Mouse (Mus musculus) liver, embryonic 16.5 days (tissue): Measurements from ENCODE around the gene Abhd6. TPM values are rescaled to one million over a fixed set of nuclear protein-coding genes. Genes with fewer than 3 reads are reported as not detected.

ENCODE experiments used
- ATAC-seq: fragments of 200-750 bp; cut with Nextera tagmentation; 2 replicates; pipeline ENCODE4 v1.8.0; 2017; ENCODE audit warnings: low read depth, mild to moderate bottlenecking, moderate number of reproducible peaks, moderate library complexity
- H3K27ac ChIP-seq: fragments of 300-500 bp; sonication (generic); 2 replicates; pipeline ENCODE4 v1.5.1; 2014; ENCODE audit warnings: mild to moderate bottlenecking, low read length
- H3K27me3 ChIP-seq: fragments of 300-500 bp; sonication (generic); 2 replicates; pipeline ENCODE4 v1.6.1; 2014; ENCODE audit warnings: low read depth, low read length, mixed read lengths; ENCODE audit not compliant: control insufficient read depth, insufficient read depth
- H3K36me3 ChIP-seq: fragments of 300-500 bp; sonication (generic); 2 replicates; pipeline ENCODE4 v1.6.1; 2014; ENCODE audit warnings: mild to moderate bottlenecking; ENCODE audit not compliant: control insufficient read depth, insufficient read depth
- H3K4me1 ChIP-seq: fragments of 300-500 bp; sonication (generic); 2 replicates; pipeline ENCODE4 v1.6.1; 2014; ENCODE audit warnings: low read depth, low read length, mixed read lengths; ENCODE audit not compliant: control insufficient read depth
- H3K4me2 ChIP-seq: fragments of 300-500 bp; sonication (generic); 2 replicates; pipeline ENCODE4 v1.6.1; 2014; ENCODE audit warnings: low read depth, low read length, mixed read lengths
- H3K4me3 ChIP-seq: fragments of 300-500 bp; sonication (generic); 2 replicates; pipeline ENCODE4 v1.5.1; 2014; ENCODE audit warnings: low read depth, mild to moderate bottlenecking, low read length
- H3K9ac ChIP-seq: fragments of 300-500 bp; sonication (generic); 2 replicates; pipeline ENCODE4 v1.6.1; 2014; ENCODE audit warnings: low read depth, low read length
- H3K9me3 ChIP-seq: fragments of 300-500 bp; sonication (generic); replicated peaks from 2 replicates; pipeline ENCODE4 v1.6.1; 2016; ENCODE audit warnings: low read length; ENCODE audit not compliant: control insufficient read depth
- WGBS: fragments of 180-500 bp; shearing (Covaris S2); extraction: QIAGEN DNeasy Blood & Tissue Kit; methylation state at CpG from one replicate; pipeline ENCODE4 v1.1.7; 2014; ENCODE audit not compliant: insufficient replicate concordance; 5-methylcytosine and 5-hydroxymethylcytosine counted together
- polyA plus RNA-seq: library from polyadenylated mRNA; unstranded; fragments of >200 nt; fragmentation: Nextera tagmentation; extraction: Ambion mirVana; gene quantifications from 2 replicates; pipeline ENCODE4 v1.2.1, GENCODE M21; 2015

The Abhd6 gene
- polyA plus RNA-seq, 1 experiment from 2014 or later = 8.8 TPM

DNA sequence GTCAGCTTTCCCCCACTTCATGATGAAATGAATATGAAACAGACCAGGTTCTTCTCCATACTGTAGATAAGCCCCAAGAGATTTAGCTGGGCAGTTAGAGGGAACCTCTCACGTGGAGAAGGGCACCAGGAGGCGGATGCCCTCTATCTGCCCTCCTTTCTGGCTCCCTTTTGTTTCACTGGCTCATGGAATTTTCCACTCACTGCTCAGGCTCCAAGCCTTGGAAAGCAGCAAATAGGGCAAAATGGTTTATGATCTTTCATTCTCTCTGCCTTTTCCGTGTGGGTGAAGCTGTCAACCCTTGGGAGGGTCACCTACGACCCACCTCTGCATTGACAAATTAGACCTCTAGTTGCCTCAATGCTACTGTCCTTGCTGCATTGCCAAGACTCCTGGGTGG is 27.8 kb downstream of the Abhd6 start:
- no peaks in the 10 kb centered on the region for H3K4me1 ChIP-seq
- no peaks in the 10 kb centered on the region for H3K27me3 ChIP-seq
- no peak overlapping the region for H3K4me2 ChIP-seq
- no peaks in the 10 kb centered on the region for H3K9me3 ChIP-seq
- H3K9ac ChIP-seq = no peak overlapping the region
- no peak overlapping the region for H3K4me3 ChIP-seq
- no peak for ATAC-seq
- no peaks in the 10 kb centered on the region for H3K36me3 ChIP-seq
- WGBS = 48% methylated on average over 4 of the region's 4 CpGs
- no peak overlapping the region for H3K27ac ChIP-seq

DNA sequence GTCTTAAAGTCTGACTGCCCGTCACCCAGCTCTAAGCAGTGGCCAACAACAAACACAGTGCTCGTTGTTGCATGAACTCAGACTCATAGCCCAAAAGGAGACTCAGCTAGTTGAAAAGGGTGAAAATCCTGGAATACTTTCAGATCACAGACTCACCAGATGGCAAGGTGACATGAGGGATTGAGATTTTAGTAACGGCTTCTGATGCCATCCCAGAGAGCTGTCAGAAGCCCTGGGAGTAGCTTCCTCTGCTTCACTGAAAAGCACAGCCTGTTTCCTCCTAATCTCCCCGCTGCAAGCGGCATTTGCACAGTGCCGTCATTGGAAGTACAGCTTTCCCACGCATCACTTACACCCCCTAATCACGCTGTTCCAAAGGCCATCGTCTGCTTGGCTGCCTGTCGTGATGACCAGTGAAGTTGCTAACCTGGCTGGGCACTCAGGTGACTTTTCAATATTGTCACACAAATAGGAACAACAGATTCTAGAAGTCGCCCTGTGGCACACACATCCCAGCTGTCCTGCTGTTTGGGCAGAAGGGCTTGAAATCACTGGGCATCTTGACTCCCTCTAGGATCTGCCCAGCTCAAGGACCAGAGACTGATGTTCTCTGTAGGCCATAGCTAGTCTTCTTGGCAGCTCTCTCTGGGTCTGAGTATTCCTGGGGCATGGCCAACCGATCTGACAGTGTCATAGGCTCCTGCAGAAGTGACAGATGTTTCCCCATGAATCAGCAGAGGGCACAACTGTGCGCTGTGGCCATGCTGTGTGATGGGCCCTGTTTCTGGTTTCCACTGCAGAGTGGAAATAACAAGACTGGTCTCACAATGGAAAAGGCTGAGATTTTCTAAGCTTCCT is 29.6 kb downstream of the Abhd6 start:
- ATAC-seq = no peak

DNA sequence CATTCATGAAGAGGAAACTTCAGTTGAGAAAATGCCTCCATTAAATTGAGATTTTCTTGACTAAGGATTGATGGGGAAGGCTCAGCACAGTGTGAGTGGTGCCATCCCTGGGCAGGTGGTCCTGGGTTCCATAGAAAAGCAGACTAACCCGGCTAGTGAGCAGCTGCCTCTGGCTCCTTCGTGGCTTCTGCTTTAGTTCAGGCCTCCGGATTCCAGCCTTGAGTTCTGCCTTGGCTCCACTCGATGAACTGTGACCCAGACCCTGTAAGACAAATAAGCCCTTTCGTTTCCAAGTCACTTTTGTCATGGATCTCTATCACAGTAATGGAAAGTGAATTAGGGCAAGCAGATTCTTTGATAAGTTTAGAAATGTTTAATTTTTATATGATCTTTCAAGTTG is 31.9 kb downstream of the Abhd6 start:
- Histone ChIP-seq H3K9ac (no peak overlapping the region), H3K4me3 (no peak overlapping the region), H3K9me3 (no peaks in the 10 kb centered on the region), H3K4me2 (no peak overlapping the region), H3K27ac (no peak overlapping the region), H3K4me1 (no peaks in the 10 kb centered on the region), H3K27me3 (no peaks in the 10 kb centered on the region), H3K36me3 (no peaks in the 10 kb centered on the region)
- ATAC-seq = no peak
- WGBS = 56% methylated on average over 5 of the region's 5 CpGs

More for the DNA sequence above, 29.6 kb downstream of the Abhd6 start:
- WGBS = 68% methylated on average over 13 of the region's 13 CpGs
- Histone ChIP-seq H3K9ac (no peak overlapping the region), H3K4me3 (no peak overlapping the region), H3K27ac (no peak overlapping the region), H3K4me1 (no peaks in the 10 kb centered on the region), H3K9me3 (no peaks in the 10 kb centered on the region), H3K4me2 (no peak overlapping the region), H3K36me3 (no peaks in the 10 kb centered on the region), H3K27me3 (no peaks in the 10 kb centered on the region)

DNA sequence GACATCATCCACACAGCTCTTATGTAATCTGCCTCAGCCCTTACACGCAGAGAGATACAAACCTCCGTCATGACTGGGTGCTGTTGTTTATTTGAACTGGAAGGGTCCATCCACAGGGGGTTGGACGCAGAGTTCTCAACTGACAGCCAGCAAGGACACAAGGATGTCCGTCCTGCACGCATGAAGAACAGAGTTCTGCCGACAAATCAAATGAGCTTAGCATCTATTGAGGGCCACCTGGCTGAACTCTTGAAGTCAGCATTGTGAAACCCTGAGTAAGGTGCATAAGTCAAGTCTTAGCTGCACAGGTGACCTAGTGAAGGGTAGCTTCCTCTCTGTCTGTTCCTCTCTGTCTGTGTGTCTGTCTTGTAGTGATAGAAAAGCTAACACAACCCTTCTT is 33.2 kb downstream of the Abhd6 start:
- Histone ChIP-seq H3K27ac (no peak overlapping the region), H3K4me3 (no peak overlapping the region), H3K27me3 (no peaks in the 10 kb centered on the region), H3K9me3 (no peaks in the 10 kb centered on the region), H3K4me2 (no peak overlapping the region), H3K36me3 (no peaks in the 10 kb centered on the region), H3K9ac (no peak overlapping the region), H3K4me1 (no peaks in the 10 kb centered on the region)
- ATAC-seq = no peak
- WGBS = 73% methylated on average over 6 of the region's 6 CpGs

DNA sequence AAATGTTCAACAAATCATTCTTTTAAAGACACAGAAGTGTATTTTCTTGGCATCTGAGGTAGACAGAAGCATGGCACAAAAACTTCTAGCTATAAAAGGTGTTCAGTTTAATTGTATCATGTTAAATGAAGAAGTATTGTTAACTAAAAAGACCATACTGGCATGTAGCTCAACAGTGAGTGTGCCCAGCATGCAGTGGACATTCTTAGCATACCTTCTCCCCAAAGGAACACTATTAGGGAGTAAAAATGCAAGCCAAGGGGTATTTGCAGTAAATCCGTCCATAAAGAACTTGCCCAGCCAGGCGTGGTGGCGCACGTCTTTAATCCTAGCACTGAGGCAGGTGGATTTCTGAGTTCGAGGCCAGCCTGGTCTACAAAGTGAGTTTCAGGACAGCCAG is 33.7 kb downstream of the Abhd6 start:
- Histone ChIP-seq H3K9me3 (no peaks in the 10 kb centered on the region), H3K27me3 (no peaks in the 10 kb centered on the region), H3K36me3 (no peaks in the 10 kb centered on the region), H3K4me1 (no peaks in the 10 kb centered on the region), H3K4me3 (no peak overlapping the region), H3K4me2 (no peak overlapping the region), H3K9ac (no peak overlapping the region), H3K27ac (no peak overlapping the region)
- no peak for ATAC-seq
- WGBS = 61% methylated on average over 5 of the region's 5 CpGs

DNA sequence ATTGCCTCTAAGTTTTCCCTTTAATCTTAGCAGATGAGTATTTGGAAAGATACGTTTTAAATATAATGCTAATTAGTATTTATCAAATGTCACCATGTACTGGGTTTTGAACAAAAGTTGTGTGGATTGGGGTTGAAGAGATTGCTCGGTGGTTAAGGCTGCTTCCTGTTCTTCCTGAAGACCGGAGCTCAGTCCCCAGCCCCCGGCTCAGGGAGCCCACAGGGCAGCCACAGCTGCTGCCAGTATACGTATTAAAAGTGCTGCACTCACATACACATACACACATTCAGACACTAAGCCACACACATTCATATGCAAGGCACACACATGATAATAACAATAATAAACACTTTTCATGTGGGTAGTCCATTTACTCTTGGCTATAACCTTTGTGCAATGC is 35.4 kb downstream of the Abhd6 start:
- no peaks in the 10 kb centered on the region for H3K27me3 ChIP-seq
- H3K4me3 ChIP-seq = no peak overlapping the region
- 17% methylated on average over 5 of the region's 5 CpGs for WGBS
- no peak for ATAC-seq
- H3K4me1 ChIP-seq = no peaks in the 10 kb centered on the region
- H3K27ac ChIP-seq = no peak overlapping the region
- H3K36me3 ChIP-seq = no peaks in the 10 kb centered on the region
- H3K4me2 ChIP-seq = no peak overlapping the region
- no peaks in the 10 kb centered on the region for H3K9me3 ChIP-seq
- H3K9ac ChIP-seq = no peak overlapping the region

DNA sequence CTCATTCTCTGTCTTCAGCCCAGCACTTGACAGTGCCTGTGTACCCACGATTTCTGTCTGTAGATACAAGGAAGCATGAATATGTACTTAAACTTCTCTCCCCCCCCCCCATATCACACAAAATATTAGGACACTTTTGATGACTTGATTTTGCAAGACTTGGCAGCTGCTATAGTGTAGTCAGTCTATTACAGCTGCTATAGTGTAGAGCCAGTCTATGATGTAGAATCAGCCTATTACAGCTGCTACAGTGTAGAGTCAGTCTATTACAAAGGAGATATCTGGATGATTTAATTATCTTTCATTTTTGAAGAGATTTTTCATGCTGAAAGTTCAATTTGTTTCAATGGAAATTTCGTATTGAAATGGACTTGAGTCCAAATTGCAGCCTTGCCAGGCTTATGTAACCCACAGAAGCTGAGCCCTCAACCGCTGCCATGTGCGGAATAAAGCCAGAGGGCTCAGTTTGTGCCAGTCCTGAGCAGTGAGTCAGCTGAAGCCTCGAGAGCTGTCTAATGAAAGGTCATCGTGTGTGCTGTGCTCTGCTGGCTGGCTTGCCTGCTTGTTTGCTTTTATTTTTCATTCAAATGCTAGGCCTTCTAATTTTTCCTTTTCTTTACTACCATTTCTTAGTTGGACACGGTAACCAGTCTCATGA is 36.2 kb downstream of the Abhd6 start:
- WGBS = 59% methylated on average over 7 of the region's 7 CpGs
- Histone ChIP-seq H3K9me3 (no peaks in the 10 kb centered on the region), H3K36me3 (no peaks in the 10 kb centered on the region), H3K9ac (no peak overlapping the region), H3K27me3 (no peaks in the 10 kb centered on the region), H3K4me3 (no peak overlapping the region), H3K27ac (no peak overlapping the region), H3K4me2 (no peak overlapping the region), H3K4me1 (no peaks in the 10 kb centered on the region)
- no peak for ATAC-seq

DNA sequence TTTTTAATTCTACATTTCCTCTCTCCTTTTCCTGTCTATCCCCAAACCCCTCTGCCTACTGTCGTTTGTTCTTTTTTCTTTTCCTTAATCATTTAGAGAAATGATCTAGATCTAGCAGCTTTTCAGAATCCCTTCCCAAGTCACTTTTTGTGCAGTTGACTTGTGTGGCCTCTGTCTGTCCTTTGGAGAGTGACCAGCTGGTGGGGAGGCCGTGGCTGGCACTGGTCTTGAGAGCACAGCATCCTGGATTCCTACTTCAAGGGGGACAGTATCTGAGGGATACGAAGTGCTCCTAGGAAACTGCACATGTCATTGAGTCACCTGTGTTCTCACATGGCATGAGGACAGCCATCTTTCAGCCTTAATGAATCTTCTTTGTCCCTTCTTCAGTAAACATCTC is 37.5 kb downstream of the Abhd6 start:
- ATAC-seq = no peak
- WGBS = 51% methylated on average over 3 of the region's 3 CpGs
- Histone ChIP-seq H3K4me3 (no peak overlapping the region), H3K4me1 (no peaks in the 10 kb centered on the region), H3K4me2 (no peak overlapping the region), H3K9ac (no peak overlapping the region), H3K9me3 (no peaks in the 10 kb centered on the region), H3K27me3 (no peaks in the 10 kb centered on the region), H3K27ac (no peak overlapping the region), H3K36me3 (no peaks in the 10 kb centered on the region)

DNA sequence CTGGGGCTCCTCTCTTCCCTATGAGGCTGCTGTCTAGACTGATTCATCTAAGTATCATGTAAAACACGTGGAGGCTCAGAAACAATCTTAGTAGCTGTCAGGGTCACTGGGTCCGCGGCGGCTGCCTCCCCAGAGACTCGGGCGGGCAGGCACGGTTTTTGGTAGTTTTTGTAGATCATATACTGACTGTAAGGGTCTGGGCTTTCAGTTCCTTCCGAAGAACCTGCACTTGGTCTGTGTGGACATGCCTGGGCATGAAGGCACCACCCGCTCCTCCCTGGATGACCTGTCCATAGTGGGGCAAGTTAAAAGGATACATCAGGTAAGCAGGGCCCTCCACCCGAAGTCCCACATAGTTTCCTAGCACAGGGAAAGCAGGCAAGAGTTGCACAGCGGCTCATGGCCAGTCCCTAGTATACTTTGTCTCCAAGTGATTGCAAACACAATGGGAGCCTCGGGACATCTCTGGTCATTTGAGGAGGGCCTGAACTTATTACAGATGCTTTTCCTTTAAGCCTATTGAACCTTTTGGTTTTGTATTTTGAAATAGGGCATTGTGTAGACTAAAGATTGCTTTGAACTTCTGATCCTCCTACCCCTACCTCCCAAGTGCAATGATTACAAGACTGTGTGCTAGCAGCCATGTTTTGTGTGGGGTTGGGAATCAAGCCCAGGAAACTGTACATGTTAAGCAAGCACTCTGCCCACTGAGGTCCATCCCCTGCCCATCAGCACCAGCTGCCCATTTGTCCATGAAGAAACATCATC is 38.4 kb downstream of the Abhd6 start:
- Histone ChIP-seq H3K4me3 (no peak overlapping the region), H3K36me3 (no peaks in the 10 kb centered on the region), H3K4me2 (no peak overlapping the region), H3K9ac (no peak overlapping the region), H3K9me3 (no peaks in the 10 kb centered on the region), H3K27ac (no peak overlapping the region), H3K27me3 (no peaks in the 10 kb centered on the region), H3K4me1 (no peaks in the 10 kb centered on the region)
- WGBS = 69% methylated on average over 12 of the region's 12 CpGs
- ATAC-seq = no peak
